Mouse (Mus musculus): ENCODE measurements around the gene Ttll11. TPM values are rescaled to one million over a fixed set of nuclear protein-coding genes. Genes with fewer than 3 reads are reported as not detected.

Gene Ttll11
- polyA plus RNA-seq, 1 experiment from 2014 or later = 3.8 TPM

- Histone ChIP-seq H3K4me2 (no peak overlapping the region), H3K27me3 (no peaks in the 10 kb centered on the region), H3K9ac (no peak overlapping the region), H3K4me3 (replicated peaks) (no peak overlapping the region), H3K27ac (no peak overlapping the region), H3K9me3 (no peaks in the 10 kb centered on the region), H3K36me3 (replicated peaks) (no peaks in the 10 kb centered on the region), H3K4me1 (peaks cover 20% of the 10 kb centered on the region)
- ATAC-seq (ENCODE audit: low FRiP score) = no peak
- 89% methylated on average over 7 of the region's 7 CpGs for WGBS
Observed at GRCm38 (mm10) chr2:35763818-35764217, 215.9 kb downstream of the Ttll11 start.

GRCm38 (mm10) chr2:35761458-35761857 lies 218.3 kb downstream of the Ttll11 start:
- no peak overlapping the region for H3K4me3 ChIP-seq (replicated peaks)
- no peak overlapping the region for H3K4me2 ChIP-seq
- H3K27ac ChIP-seq = no peak overlapping the region
- 87% methylated on average over 5 of the region's 5 CpGs for WGBS
- peaks cover 8% of the 10 kb centered on the region; the same call in 1 of the 2 replicates for H3K4me1 ChIP-seq
- H3K27me3 ChIP-seq = no peaks in the 10 kb centered on the region
- no peaks in the 10 kb centered on the region for H3K9me3 ChIP-seq
- no peak overlapping the region for H3K9ac ChIP-seq
- H3K36me3 ChIP-seq (replicated peaks) = no peaks in the 10 kb centered on the region
- ATAC-seq (ENCODE audit: low FRiP score) = no peak

DNA sequence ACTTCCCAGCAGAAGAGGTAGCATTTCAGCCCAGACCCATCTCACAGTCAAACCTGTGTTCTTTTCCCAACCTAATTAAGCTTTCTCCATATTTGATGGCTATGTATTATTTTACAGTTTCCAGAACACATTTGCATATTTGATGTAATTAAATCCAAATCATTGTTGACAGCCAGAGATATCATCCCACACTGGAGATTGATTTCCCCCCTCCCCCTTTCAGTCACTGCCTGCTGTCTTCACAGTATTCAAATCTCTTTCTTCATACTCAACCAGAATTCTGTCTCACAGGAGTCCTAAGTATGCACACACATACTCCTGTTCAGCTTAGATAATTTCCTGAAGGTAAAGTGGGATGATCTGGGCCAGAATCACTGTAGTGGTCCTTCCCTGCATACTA lies 218.8 kb downstream of the Ttll11 start:
- no peak overlapping the region for H3K4me3 ChIP-seq (replicated peaks)
- peaks cover 8% of the 10 kb centered on the region; the same call in 1 of the 2 replicates for H3K4me1 ChIP-seq
- no peak overlapping the region for H3K4me2 ChIP-seq
- H3K9me3 ChIP-seq = no peaks in the 10 kb centered on the region
- H3K27ac ChIP-seq = 0 out of 2 replicates have a peak overlapping the region, but pooled peaks have one; percentile 54
- H3K36me3 ChIP-seq (replicated peaks) = no peaks in the 10 kb centered on the region
- H3K27me3 ChIP-seq = no peaks in the 10 kb centered on the region
- no peak overlapping the region for H3K9ac ChIP-seq
- ATAC-seq (ENCODE audit: low FRiP score) = no peak

GRCm38 (mm10) chr2:35760352-35760751 lies 219.4 kb downstream of the Ttll11 start:
- H3K9me3 ChIP-seq = no peaks in the 10 kb centered on the region
- no peak overlapping the region for H3K9ac ChIP-seq
- no peaks in the 10 kb centered on the region for H3K27me3 ChIP-seq
- peaks cover 8% of the 10 kb centered on the region; the same call in 1 of the 2 replicates for H3K4me1 ChIP-seq
- no peak overlapping the region for H3K4me3 ChIP-seq (replicated peaks)
- ATAC-seq (ENCODE audit: low FRiP score) = peak; percentile 41; the same call in 1 of the 2 replicates
- WGBS = 64% methylated on average over 8 of the region's 8 CpGs
- peak overlapping the region; percentile 54; the same call in 1 of the 2 replicates for H3K27ac ChIP-seq
- no peak overlapping the region for H3K4me2 ChIP-seq
- no peaks in the 10 kb centered on the region for H3K36me3 ChIP-seq (replicated peaks)

- no peaks in the 10 kb centered on the region for H3K9me3 ChIP-seq
- H3K27me3 ChIP-seq = no peaks in the 10 kb centered on the region
- no peak for ATAC-seq (ENCODE audit: low FRiP score)
- no peak overlapping the region for H3K27ac ChIP-seq
- H3K36me3 ChIP-seq (replicated peaks) = no peaks in the 10 kb centered on the region
- peaks cover 14% of the 10 kb centered on the region for H3K4me1 ChIP-seq
- 86% methylated on average over 7 of the region's 7 CpGs for WGBS
- H3K4me2 ChIP-seq = no peak overlapping the region
- no peak overlapping the region for H3K4me3 ChIP-seq (replicated peaks)
- no peak overlapping the region for H3K9ac ChIP-seq
Observed at GRCm38 (mm10) chr2:35756467-35756866, 223.2 kb downstream of the Ttll11 start.

- Histone ChIP-seq H3K27ac (no peak overlapping the region), H3K9ac (no peak overlapping the region)
Observed at GRCm38 (mm10) chr2:35751781-35752505, 227.8 kb downstream of the Ttll11 start.

DNA sequence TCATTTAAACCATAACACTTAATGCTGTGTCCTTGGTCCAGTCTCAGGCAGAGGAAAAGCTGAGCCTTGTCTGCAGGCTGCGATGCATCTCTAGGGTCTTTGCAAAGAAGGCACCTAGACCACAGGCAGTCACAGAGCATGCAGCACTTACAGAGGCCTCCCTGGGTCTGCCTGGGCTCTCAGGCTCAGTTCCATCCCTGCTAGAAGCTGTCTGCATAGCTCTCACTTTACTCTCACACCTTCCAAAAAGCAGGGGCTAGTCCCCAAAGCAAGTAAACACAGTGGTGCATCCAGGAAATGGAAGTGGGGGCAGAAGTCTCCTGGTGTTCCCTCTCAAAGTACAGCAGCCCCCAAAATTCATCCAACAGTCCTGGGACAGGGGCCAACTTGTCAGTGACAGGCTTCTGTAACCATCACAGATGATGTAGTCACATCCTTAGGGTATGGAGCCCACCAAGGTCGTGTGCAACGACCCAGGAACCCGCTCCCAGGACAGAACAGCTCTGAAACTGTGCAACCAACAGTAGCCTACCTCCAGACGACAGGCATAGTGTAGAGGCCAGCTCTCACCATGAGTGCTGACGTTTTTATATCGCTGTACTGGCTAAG lies 229.1 kb downstream of the Ttll11 start:
- Histone ChIP-seq H3K27ac (no peak overlapping the region), H3K4me1 (peaks cover 31% of the 10 kb centered on the region), H3K9me3 (no peaks in the 10 kb centered on the region), H3K9ac (no peak overlapping the region), H3K4me2 (no peak overlapping the region), H3K36me3 (replicated peaks) (no peaks in the 10 kb centered on the region), H3K4me3 (replicated peaks) (no peak overlapping the region), H3K27me3 (0 out of 2 replicates have a peak, but pooled peaks cover 7% of the 10 kb centered on the region)
- no peak for ATAC-seq (ENCODE audit: low FRiP score)
- WGBS = 75% methylated on average over 7 of the region's 7 CpGs

More at GRCm38 (mm10) chr2:35751781-35752505, 227.8 kb downstream of the Ttll11 start:
- peaks cover 24% of the 10 kb centered on the region for H3K4me1 ChIP-seq
- H3K27me3 ChIP-seq = 0 out of 2 replicates have a peak, but pooled peaks cover 7% of the 10 kb centered on the region
- H3K36me3 ChIP-seq (replicated peaks) = no peaks in the 10 kb centered on the region
- peak; percentile 36; the same call in 1 of the 2 replicates for ATAC-seq (ENCODE audit: low FRiP score)
- H3K4me2 ChIP-seq = no peak overlapping the region
- WGBS = 91% methylated on average over 18 of the region's 18 CpGs
- no peak overlapping the region for H3K4me3 ChIP-seq (replicated peaks)
- no peaks in the 10 kb centered on the region for H3K9me3 ChIP-seq

DNA sequence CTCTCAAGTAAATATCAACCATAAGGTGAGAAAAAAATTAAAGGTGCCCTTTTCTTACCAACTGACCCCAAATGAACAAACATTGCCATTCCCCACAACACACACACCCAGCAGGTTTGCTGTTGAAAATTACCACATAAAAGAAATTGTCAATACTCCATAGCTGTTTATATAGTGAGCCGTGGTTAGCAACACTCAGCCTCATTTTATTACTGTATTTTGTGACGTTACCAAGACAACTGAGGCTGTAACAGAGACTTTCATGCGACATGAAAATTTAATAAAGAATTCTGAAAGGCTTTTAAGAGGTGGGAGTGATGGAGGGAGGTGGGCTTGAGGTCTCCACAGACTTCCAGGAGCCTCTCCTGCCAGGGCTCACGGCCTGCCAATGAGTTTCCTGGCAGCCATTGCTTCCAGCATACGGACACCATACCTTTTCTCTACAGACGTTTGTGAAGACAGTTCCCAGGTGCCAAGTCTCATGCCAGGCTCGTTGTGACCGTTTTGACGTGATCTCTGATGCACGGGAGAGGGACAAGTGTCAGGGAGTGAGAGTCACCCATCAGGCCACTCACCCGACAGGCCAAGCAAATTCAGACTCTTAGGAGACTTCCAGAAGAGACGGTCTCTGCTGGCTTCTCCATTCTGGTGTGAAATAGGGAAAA lies 232.2 kb downstream of the Ttll11 start:
- H3K9me3 ChIP-seq = no peaks in the 10 kb centered on the region

DNA sequence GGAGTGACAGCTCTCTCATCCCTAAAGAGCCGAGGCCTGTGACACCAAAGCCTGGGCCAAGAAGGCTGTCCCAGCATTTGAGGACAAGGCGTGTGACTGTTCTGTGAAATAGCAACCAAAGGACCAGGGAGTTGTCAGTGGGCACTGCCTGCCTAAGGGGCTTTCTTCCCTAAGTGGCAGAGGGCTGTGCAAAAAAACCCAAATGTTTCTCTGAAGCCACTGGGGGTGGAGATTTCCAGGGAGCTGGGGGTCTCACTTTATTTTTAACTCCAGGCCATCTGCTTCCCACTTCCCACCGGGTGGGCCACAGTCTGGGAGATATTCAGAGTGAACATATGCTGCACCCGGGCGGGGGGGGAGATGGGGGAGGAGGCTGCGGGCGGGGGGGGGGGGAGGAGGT lies 233.1 kb downstream of the Ttll11 start:
- peaks cover 28% of the 10 kb centered on the region for H3K4me1 ChIP-seq
- no peak overlapping the region for H3K4me3 ChIP-seq (replicated peaks)
- H3K9ac ChIP-seq = no peak overlapping the region
- H3K4me2 ChIP-seq = no peak overlapping the region
- ATAC-seq (ENCODE audit: low FRiP score) = 0 out of 2 replicates have a peak, but pooled peaks have one; percentile 48
- peak overlapping the region; percentile 75 for H3K27ac ChIP-seq
- no peaks in the 10 kb centered on the region for H3K36me3 ChIP-seq (replicated peaks)
- H3K9me3 ChIP-seq = no peaks in the 10 kb centered on the region
- WGBS = 47% methylated on average over 5 of the region's 7 CpGs
- H3K27me3 ChIP-seq = 0 out of 2 replicates have a peak, but pooled peaks cover 7% of the 10 kb centered on the region

More for the DNA sequence above, 232.2 kb downstream of the Ttll11 start:
- 80% methylated on average over 12 of the region's 12 CpGs for WGBS
- no peak overlapping the region for H3K4me2 ChIP-seq
- no peaks in the 10 kb centered on the region for H3K36me3 ChIP-seq (replicated peaks)
- no peak overlapping the region for H3K27ac ChIP-seq
- H3K27me3 ChIP-seq = 0 out of 2 replicates have a peak, but pooled peaks cover 7% of the 10 kb centered on the region
- H3K4me3 ChIP-seq (replicated peaks) = no peak overlapping the region
- peaks cover 31% of the 10 kb centered on the region for H3K4me1 ChIP-seq
- H3K9ac ChIP-seq = no peak overlapping the region
- ATAC-seq (ENCODE audit: low FRiP score) = no peak

DNA sequence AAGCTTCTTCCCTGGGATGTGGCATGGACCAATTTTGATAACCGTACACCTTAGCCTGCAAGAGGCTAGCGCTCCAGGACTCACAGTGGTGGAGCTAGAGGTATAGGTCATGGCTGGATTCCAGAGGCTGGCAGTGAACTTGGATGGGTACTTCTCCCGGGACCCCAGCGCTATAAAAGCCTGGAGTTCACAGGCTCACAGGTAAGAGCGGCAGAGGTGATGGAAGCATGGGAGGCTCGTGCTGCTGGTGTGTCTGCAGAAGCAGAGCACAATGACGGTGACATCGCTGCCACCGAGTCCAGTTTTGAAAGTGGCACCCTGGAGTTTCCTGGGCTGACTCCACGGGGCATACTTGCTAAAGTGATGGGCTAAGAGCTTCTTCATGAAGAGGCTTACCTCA lies 233.8 kb downstream of the Ttll11 start:
- WGBS = 83% methylated on average over 10 of the region's 10 CpGs
- Histone ChIP-seq H3K9ac (no peak overlapping the region), H3K27me3 (0 out of 2 replicates have a peak, but pooled peaks cover 3% of the 10 kb centered on the region), H3K27ac (no peak overlapping the region), H3K4me1 (peaks cover 31% of the 10 kb centered on the region), H3K36me3 (replicated peaks) (no peaks in the 10 kb centered on the region), H3K9me3 (no peaks in the 10 kb centered on the region), H3K4me2 (no peak overlapping the region), H3K4me3 (replicated peaks) (no peak overlapping the region)
- no peak for ATAC-seq (ENCODE audit: low FRiP score)

DNA sequence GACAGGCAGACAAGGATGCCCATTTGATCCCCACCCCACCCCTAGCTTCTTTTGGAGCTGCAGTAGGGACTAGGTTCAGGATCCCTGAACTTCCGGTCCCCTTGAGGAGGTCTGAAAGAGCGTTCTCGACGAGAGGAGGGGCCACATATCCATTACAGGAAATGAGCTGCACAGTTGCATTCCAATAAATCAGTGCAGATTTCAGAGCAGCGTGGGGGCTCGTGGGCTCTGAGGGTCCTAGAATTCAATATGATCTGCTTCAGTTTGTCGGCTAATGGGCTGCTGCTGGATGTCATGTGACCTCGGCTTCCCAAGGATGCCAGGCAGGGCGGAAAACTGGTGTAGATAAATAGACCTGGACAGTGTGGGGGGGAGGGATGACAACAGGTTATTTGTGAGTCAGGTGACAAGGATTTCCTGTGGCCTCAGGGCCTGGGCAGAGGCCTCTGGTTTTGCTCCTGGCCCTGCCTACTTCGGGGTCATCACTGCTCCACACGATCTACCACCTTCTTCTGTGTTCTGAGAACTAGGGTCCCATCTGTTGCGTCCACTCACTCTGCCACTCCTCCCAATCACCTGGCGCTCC lies 240.0 kb downstream of the Ttll11 start:
- Histone ChIP-seq H3K9me3 (no peaks in the 10 kb centered on the region), H3K27ac (no peak overlapping the region), H3K4me1 (peaks cover 6% of the 10 kb centered on the region; the same call in 1 of the 2 replicates), H3K4me2 (no peak overlapping the region), H3K36me3 (replicated peaks) (no peaks in the 10 kb centered on the region), H3K4me3 (replicated peaks) (no peak overlapping the region), H3K27me3 (no peaks in the 10 kb centered on the region), H3K9ac (no peak overlapping the region)
- ATAC-seq (ENCODE audit: low FRiP score) = no peak
- 77% methylated on average over 13 of the region's 13 CpGs for WGBS

GRCm38 (mm10) chr2:35737467-35738027 lies 242.2 kb downstream of the Ttll11 start:
- 85% methylated on average over 7 of the region's 7 CpGs for WGBS
- H3K9ac ChIP-seq = no peak overlapping the region; the same call in 1 of the 2 replicates
- H3K27ac ChIP-seq = no peak overlapping the region
- no peak overlapping the region for H3K4me3 ChIP-seq (replicated peaks)
- no peak overlapping the region for H3K4me2 ChIP-seq
- H3K9me3 ChIP-seq = no peaks in the 10 kb centered on the region
- no peaks in the 10 kb centered on the region for H3K36me3 ChIP-seq (replicated peaks)
- H3K4me1 ChIP-seq = peaks cover 6% of the 10 kb centered on the region; the same call in 1 of the 2 replicates
- no peak for ATAC-seq (ENCODE audit: low FRiP score)
- H3K27me3 ChIP-seq = no peaks in the 10 kb centered on the region
